Mouse (Mus musculus) small intestine, adult 2 months (tissue): Measurements from ENCODE around the gene Nme3. TPM values are rescaled to one million over a fixed set of nuclear protein-coding genes. Genes with fewer than 3 reads are reported as not detected.

ENCODE experiments used
- H3K27ac ChIP-seq: fragments of 200-500 bp; 2 replicates; pipeline ENCODE4 v1.5.1; 2012; ENCODE audit warnings: low read depth, low read length, control low read depth, inconsistent platforms; ENCODE audit not compliant: insufficient read depth
- H3K27me3 ChIP-seq: fragments of 200-500 bp; 2 replicates; pipeline ENCODE4 v1.6.1; 2012; ENCODE audit warnings: mild to moderate bottlenecking, moderate library complexity, low read length, inconsistent platforms; ENCODE audit not compliant: control insufficient read depth, insufficient read depth
- H3K36me3 ChIP-seq: fragments of 200-500 bp; 2 replicates; pipeline ENCODE4 v1.6.1; 2012; ENCODE audit warnings: mild to moderate bottlenecking, low read length, control low read depth, inconsistent platforms; ENCODE audit not compliant: control insufficient read depth, insufficient read depth
- H3K4me1 ChIP-seq: fragments of 200-500 bp; 2 replicates; pipeline ENCODE4 v1.6.1; 2012; ENCODE audit warnings: low read length, inconsistent platforms, mixed read lengths; ENCODE audit not compliant: control insufficient read depth, insufficient read depth, insufficient read length
- H3K4me3 ChIP-seq: fragments of 200-500 bp; 2 replicates; pipeline ENCODE4 v1.5.1; 2012; ENCODE audit warnings: low read depth, mild to moderate bottlenecking, control low read depth, inconsistent platforms, low read length, moderate library complexity
- CTCF ChIP-seq: fragments of 200-500 bp; IDR thresholded peaks from 2 replicates; pipeline ENCODE4 v1.5.1; 2012; ENCODE audit warnings: low read depth, mild to moderate bottlenecking, control low read depth, inconsistent platforms, low read length, moderate library complexity, mixed read lengths; ENCODE audit not compliant: insufficient replicate concordance, insufficient read length; ENCODE audit errors: extremely low read depth
- POLR2A ChIP-seq: fragments of 200-500 bp; IDR thresholded peaks from 2 replicates; pipeline ENCODE4 v1.6.1; 2012; ENCODE audit warnings: low read depth, mild to moderate bottlenecking, control low read depth, inconsistent platforms, low read length, moderate library complexity
- WGBS: fragments of 180-500 bp; shearing (Covaris S2); methylation state at CpG from one replicate; pipeline ENCODE4 v1.1.7; 2018; 5-methylcytosine and 5-hydroxymethylcytosine counted together
- polyA plus RNA-seq: library from polyadenylated mRNA; depleted of rRNA; stranded (reverse); fragments of >200 nt; gene quantifications from 2 replicates; pipeline ENCODE4 v1.2.3, GENCODE M21; 2012

Gene Nme3
- polyA plus RNA-seq, 1 experiment, result 52.4 TPM

DNA sequence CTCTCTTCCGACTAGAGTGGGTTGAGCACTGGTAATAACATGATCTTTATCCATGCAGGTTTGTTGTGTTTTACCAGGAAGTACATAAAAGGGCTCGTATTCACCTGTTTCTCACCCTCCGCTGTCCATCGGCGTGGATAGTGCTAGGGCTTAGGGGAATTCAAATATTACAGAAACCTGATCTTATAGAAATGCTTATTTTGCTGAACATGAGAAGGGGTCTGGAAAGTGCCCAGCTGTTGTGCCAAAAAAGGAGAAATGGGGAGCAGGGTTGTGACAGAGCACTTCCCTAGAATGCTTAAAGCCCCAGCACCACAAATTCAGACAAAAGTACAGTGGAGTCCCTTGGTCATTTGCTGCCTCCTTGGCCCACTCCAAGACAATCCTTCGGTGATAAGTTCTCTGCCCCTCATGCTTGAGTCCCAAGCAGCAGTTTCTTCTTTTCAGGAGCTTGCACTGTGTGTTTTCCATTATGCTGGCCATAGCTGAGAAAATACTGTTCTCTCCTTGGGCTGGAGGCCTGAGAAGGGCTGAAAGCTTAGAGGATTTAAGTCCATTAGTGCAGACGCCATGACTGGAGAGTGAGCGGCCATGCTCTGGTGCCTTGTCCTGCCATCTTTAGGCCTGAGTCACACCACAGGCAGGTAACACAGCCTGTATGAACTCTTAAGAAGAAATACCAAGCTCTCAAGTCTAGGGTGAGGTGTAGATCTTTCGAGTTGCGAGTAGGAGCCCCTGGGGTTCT, 44.7 kb upstream of the Nme3 start:
- Histone ChIP-seq H3K4me3 (peak overlapping the region; percentile 96), H3K27ac (no peak overlapping the region), H3K27me3 (no peaks in the 10 kb centered on the region), H3K4me1 (peaks cover 7% of the 10 kb centered on the region; the same call in 1 of the 2 replicates), H3K36me3 (peaks cover 34% of the 10 kb centered on the region)
- TF ChIP-seq CTCF (no peak), POLR2A (no peak)
- WGBS, result 56% methylated on average over 10 of the region's 10 CpGs

DNA sequence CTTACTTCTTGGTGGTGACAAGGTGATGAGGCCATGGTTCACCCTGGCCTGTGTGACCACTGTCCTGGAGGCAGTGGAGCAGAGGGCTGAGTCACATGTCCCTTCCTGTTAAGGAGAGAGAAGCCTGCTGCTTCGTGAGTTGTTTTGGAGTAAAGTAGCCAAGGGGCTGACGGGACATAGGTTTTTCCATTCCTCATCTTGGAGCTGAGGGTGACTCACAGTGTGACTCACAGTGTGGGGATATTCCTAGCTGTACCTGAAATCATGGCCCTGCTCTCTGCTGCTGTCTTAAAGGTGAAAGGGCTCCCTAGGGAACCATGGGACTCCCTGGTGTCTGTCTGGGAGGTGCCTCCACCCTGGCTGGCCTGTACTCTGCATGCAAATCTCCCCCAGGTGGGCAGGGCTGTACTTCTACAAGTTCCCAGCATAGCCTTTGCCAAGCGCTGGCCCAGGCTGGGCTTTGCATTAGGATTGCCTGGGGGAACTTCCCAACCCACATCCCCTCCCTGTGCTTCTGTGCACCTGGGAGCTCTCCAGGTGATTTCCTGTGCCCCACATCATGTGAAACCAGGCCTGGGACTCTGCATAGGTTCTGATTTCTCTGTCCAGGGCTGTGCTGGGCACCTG, 40.3 kb upstream of the Nme3 start:
- no peak for TF ChIP-seq CTCF
- no peak for TF ChIP-seq POLR2A
- Histone ChIP-seq H3K27ac (no peak overlapping the region), H3K36me3 (peaks cover 61% of the 10 kb centered on the region), H3K4me1 (peaks cover 5% of the 10 kb centered on the region; the same call in 1 of the 2 replicates), H3K4me3 (no peak overlapping the region), H3K27me3 (no peaks in the 10 kb centered on the region)
- WGBS, result 88% methylated on average over 3 of the region's 3 CpGs

DNA sequence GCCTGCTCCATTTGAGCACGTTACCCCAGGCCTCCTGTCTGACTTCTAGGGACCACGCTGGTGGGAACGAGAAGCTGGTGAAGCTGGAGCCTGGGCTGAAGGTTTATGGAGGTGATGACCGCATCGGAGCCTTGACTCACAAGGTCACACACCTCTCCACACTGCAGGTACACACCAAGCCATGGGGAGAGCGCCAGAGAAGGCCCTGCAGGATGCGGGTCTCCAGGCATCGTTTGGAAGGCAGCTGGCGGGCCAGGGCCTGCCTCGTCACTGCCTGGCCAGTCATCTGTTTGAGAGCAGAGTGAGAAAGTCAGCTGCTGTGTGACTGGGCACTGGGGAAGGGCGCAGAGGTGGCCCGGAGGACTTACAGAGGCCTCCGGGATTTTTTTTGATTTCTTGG, 39.7 kb upstream of the Nme3 start:
- Histone ChIP-seq H3K4me3 (no peak overlapping the region), H3K4me1 (peaks cover 3% of the 10 kb centered on the region; the same call in 1 of the 2 replicates), H3K36me3 (peaks cover 67% of the 10 kb centered on the region), H3K27me3 (no peaks in the 10 kb centered on the region), H3K27ac (no peak overlapping the region)
- TF ChIP-seq POLR2A (no peak), CTCF (no peak)
- 92% methylated on average over 13 of the region's 13 CpGs for WGBS

DNA sequence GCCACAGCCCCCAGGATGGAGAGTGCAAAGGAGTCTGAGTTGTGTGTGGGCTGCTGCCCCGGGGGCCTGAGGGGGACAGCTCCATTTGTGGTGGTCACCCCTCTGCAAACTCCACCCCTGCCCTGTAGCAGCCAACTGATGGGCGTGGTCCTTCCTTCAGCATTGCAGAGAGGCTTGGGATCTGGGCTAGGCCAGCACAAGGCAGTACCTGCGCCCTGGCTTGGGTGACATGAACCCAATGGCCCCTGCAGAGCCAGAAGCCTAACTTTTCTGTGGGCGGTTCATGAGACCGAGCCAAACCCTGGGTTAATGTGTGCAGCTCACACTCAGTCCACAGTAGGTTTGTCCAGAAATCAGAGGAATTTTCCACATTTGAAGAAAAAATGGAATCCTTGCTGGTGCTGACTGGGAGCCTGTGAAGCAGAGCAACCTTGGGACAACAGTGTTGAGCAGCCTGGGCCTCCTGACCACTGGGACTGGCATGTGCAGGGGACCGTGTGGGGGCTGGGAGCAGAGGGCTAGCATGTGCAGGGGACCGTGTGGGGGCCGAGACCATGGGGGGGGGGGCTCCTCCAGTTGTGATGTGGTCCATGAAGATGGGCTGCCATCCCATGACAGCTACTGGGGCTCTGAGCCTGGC, 38.3 kb upstream of the Nme3 start:
- H3K27ac ChIP-seq, result no peak overlapping the region
- WGBS, result 81% methylated on average over 8 of the region's 8 CpGs

DNA sequence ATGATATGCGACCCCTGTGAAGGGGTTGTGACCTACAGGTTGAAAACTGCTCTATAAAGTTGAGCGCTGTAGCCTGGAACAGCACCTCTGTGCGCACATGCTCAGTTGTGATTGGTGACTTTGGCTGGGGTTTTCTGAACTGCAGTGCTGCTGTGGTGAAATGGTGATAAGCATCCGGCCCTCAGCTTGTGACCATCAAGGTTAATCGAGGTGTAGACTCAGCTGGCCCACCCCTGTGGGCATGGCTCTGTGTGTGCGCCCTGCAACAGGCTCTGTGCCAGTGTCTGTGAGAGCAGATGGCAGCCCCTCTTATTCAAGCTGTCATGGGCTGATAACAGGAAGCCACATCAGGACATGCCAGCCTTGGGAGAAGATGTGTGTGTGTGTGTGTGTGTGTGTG, 37.3 kb upstream of the Nme3 start:
- WGBS, result 86% methylated on average over 6 of the region's 6 CpGs

More for the DNA sequence above, 38.3 kb upstream of the Nme3 start:
- Histone ChIP-seq H3K4me3 (no peak overlapping the region), H3K36me3 (peaks cover 70% of the 10 kb centered on the region), H3K27me3 (no peaks in the 10 kb centered on the region), H3K4me1 (no peaks in the 10 kb centered on the region)
- TF ChIP-seq POLR2A, result no peak
- TF ChIP-seq CTCF, result no peak

DNA sequence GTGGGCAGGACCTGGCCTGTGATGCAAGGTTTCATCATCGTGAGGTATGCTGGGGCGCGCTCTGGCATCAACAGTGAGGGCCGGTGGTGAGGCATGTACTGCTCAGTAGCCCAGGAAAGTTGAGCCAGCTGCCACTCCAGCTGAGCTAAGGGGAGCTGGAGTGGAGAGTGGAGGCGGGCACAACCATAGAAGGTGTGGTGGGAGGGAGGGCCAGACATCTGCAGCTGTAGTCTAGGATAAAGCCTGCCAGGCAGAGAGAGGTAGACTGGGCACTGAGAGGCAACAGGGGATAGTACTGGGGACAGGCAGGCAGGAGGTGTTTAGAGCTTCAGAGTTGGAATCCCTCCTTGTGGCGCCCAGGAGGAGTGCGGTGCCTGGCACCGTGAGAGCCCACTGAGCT, 36.2 kb upstream of the Nme3 start:
- TF ChIP-seq POLR2A (no peak), CTCF (no peak)
- 90% methylated on average over 8 of the region's 8 CpGs for WGBS
- H3K27me3 ChIP-seq, result no peaks in the 10 kb centered on the region
- H3K36me3 ChIP-seq, result peaks cover 72% of the 10 kb centered on the region
- no peak overlapping the region for H3K4me3 ChIP-seq
- H3K27ac ChIP-seq, result no peak overlapping the region
- H3K4me1 ChIP-seq, result no peaks in the 10 kb centered on the region

More for the DNA sequence above, 37.3 kb upstream of the Nme3 start:
- Histone ChIP-seq H3K27ac (no peak overlapping the region), H3K4me3 (no peak overlapping the region), H3K36me3 (peaks cover 71% of the 10 kb centered on the region), H3K27me3 (no peaks in the 10 kb centered on the region), H3K4me1 (no peaks in the 10 kb centered on the region)
- TF ChIP-seq CTCF (no peak), POLR2A (no peak)

DNA sequence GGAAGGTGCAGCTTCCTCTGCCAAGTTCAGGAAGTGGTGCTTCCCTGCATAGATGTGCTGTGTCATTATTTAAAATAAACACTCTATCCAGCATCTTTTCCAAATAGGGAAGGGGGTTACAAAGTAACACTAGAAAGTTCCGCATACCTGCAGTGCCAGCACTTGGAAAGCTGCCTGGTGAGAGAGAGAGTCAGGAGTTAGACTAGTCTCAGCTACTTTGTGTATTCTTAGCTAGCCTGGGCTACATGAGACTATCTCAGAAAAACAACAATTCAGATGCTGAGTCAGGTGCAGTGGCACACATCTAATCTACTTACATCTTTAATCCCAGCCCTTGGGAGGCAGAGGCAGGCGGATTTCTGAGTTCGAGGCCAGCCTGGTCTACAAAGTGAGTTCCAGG, 34.5 kb upstream of the Nme3 start:
- Histone ChIP-seq H3K27ac (no peak overlapping the region), H3K4me1 (no peaks in the 10 kb centered on the region), H3K4me3 (no peak overlapping the region), H3K36me3 (peaks cover 66% of the 10 kb centered on the region), H3K27me3 (no peaks in the 10 kb centered on the region)
- WGBS, result 99% methylated on average over 3 of the region's 3 CpGs
- no peak for TF ChIP-seq CTCF
- TF ChIP-seq POLR2A, result no peak
